Mouse (Mus musculus) stomach, embryonic 15.5 days (tissue): ENCODE measurements around the gene Mfsd4b4. TPM values are rescaled to one million over a fixed set of nuclear protein-coding genes. Genes with fewer than 3 reads are reported as not detected.

Source experiments
- ATAC-seq: fragments of 200-750 bp; cut with Nextera tagmentation; 2 replicates; pipeline ENCODE4 v1.8.0; 2017; ENCODE audit warnings: low read depth, moderate number of reproducible peaks, moderate TSS enrichment; ENCODE audit not compliant: insufficient read depth, low FRiP score
- H3K27ac ChIP-seq: fragments of 300-500 bp; sonication (generic); 2 replicates; pipeline ENCODE4 v1.5.1; 2015; ENCODE audit warnings: mild to moderate bottlenecking, inconsistent platforms
- H3K27me3 ChIP-seq: fragments of 300-500 bp; sonication (generic); replicated peaks from 2 replicates; pipeline ENCODE4 v1.6.1; 2015; ENCODE audit warnings: inconsistent platforms
- H3K36me3 ChIP-seq: fragments of 300-500 bp; sonication (generic); 2 replicates; pipeline ENCODE4 v1.6.1; 2015; ENCODE audit warnings: inconsistent platforms
- H3K4me1 ChIP-seq: fragments of 300-500 bp; sonication (generic); 2 replicates; pipeline ENCODE4 v1.6.1; 2015; ENCODE audit warnings: inconsistent platforms
- H3K4me2 ChIP-seq: fragments of 300-500 bp; sonication (generic); 2 replicates; pipeline ENCODE4 v1.6.1; 2015; ENCODE audit warnings: mild to moderate bottlenecking, inconsistent platforms
- H3K4me3 ChIP-seq: fragments of 300-500 bp; sonication (generic); replicated peaks from 2 replicates; pipeline ENCODE4 v1.5.1; 2015; ENCODE audit warnings: inconsistent platforms
- H3K9ac ChIP-seq: fragments of 300-500 bp; sonication (generic); 2 replicates; pipeline ENCODE4 v1.6.1; 2015; ENCODE audit warnings: inconsistent platforms
- H3K9me3 ChIP-seq: fragments of 300-500 bp; sonication (generic); 2 replicates; pipeline ENCODE4 v1.6.1; 2016; ENCODE audit warnings: inconsistent platforms
- whole genome bisulfite sequencing: fragments of 180-500 bp; shearing (Covaris S2); methylation state at CpG from one replicate; pipeline ENCODE4 v1.1.7; 2015; 5-methylcytosine and 5-hydroxymethylcytosine counted together
- polyA plus RNA-seq: library from polyadenylated mRNA; unstranded; fragments of >200 nt; fragmentation: Nextera tagmentation; extraction: Ambion mirVana; gene quantifications from 2 replicates; pipeline ENCODE4 v1.2.1, GENCODE M21; 2015

Mfsd4b4 gene
- polyA plus RNA-seq, 1 experiment from 2014 or later: 3.6 TPM

- no peak overlapping the region for H3K4me2 ChIP-seq
- no peak overlapping the region for H3K9ac ChIP-seq
- no peaks in the 10 kb centered on the region for H3K36me3 ChIP-seq
- H3K9me3 ChIP-seq: no peaks in the 10 kb centered on the region
- no peak overlapping the region for H3K4me3 ChIP-seq
- H3K27me3 ChIP-seq: no peaks in the 10 kb centered on the region
- no peak for ATAC-seq
- WGBS: 51% methylated on average over 3 of the region's 3 CpGs
- no peaks in the 10 kb centered on the region for H3K4me1 ChIP-seq
- no peak overlapping the region for H3K27ac ChIP-seq
These were observed 10.4 kb downstream of the Mfsd4b4 start for GRCm38 (mm10) chr10:39888621-39889020.

- Histone ChIP-seq H3K4me1 (no peaks in the 10 kb centered on the region), H3K4me3 (no peak overlapping the region), H3K9me3 (no peaks in the 10 kb centered on the region), H3K4me2 (no peak overlapping the region), H3K27ac (no peak overlapping the region), H3K27me3 (no peaks in the 10 kb centered on the region), H3K36me3 (peaks cover 25% of the 10 kb centered on the region), H3K9ac (no peak overlapping the region)
- no peak for ATAC-seq
- WGBS: 75% methylated on average over 2 of the region's 2 CpGs
These were observed 33.5 kb downstream of the Mfsd4b4 start for GRCm38 (mm10) chr10:39865509-39865908.

GRCm38 (mm10) chr10:39842621-39843020 is 56.4 kb downstream of the Mfsd4b4 start:
- no peaks in the 10 kb centered on the region for H3K9me3 ChIP-seq
- H3K4me3 ChIP-seq: no peak overlapping the region
- H3K36me3 ChIP-seq: peaks cover 16% of the 10 kb centered on the region; the same call in 1 of the 2 replicates
- H3K9ac ChIP-seq: no peak overlapping the region
- ATAC-seq: no peak
- H3K27me3 ChIP-seq: no peaks in the 10 kb centered on the region
- WGBS: 78% methylated on average over 1 of the region's 1 CpGs
- no peaks in the 10 kb centered on the region for H3K4me1 ChIP-seq
- H3K27ac ChIP-seq: no peak overlapping the region
- no peak overlapping the region for H3K4me2 ChIP-seq

Other genes with a start within 250 kb of the Mfsd4b4 start
- gene Rev3l, start 167.1 kb downstream of the Mfsd4b4 start, polyA plus RNA-seq: 16.4 and 20.3 TPM in 2 replicates
- 0.19 and 0.23 TPM in 2 replicates for gene Mfsd4b2, start 27.7 kb upstream of the Mfsd4b4 start, polyA plus RNA-seq
- 1.1 and 1.5 TPM in 2 replicates for gene Mfsd4b3, start 60.9 kb upstream of the Mfsd4b4 start, polyA plus RNA-seq
- gene Mfsd4b5, start 87.4 kb upstream of the Mfsd4b4 start, polyA plus RNA-seq: 0.04 and 0.08 TPM in 2 replicates
- gene Mfsd4b1, start 126.0 kb upstream of the Mfsd4b4 start, polyA plus RNA-seq: 0.06 and 0.09 TPM in 2 replicates
- 16.5 and 17.0 TPM in 2 replicates for gene Slc16a10, start 243.0 kb upstream of the Mfsd4b4 start, polyA plus RNA-seq